Mouse (Mus musculus) olfactory bulb, adult 2 months (tissue): ENCODE data around the gene Lamc2. TPM values are rescaled to one million over a fixed set of nuclear protein-coding genes. Genes with fewer than 3 reads are reported as not detected.

Source experiments
- H3K27ac ChIP-seq: fragments of 200-500 bp; 2 replicates; pipeline ENCODE4 v1.5.1; 2012; ENCODE audit warnings: low read depth, low read length; ENCODE audit not compliant: insufficient read depth
- H3K4me1 ChIP-seq: fragments of 200-500 bp; 2 replicates; pipeline ENCODE4 v1.6.1; 2012; ENCODE audit warnings: low read length; ENCODE audit not compliant: control insufficient read depth, insufficient read depth
- H3K4me3 ChIP-seq: fragments of 200-500 bp; 2 replicates; pipeline ENCODE4 v1.5.1; 2012; ENCODE audit warnings: mild to moderate bottlenecking, low read depth, low read length, moderate library complexity; ENCODE audit not compliant: insufficient read depth
- CTCF ChIP-seq: fragments of 200-500 bp; IDR thresholded peaks from 2 replicates; pipeline ENCODE4 v1.5.1; 2012; ENCODE audit warnings: low read depth, mild to moderate bottlenecking, low read length, moderate library complexity; ENCODE audit not compliant: insufficient read depth
- POLR2A ChIP-seq: fragments of 200-500 bp; IDR thresholded peaks from 2 replicates; pipeline ENCODE4 v1.6.1; 2012; ENCODE audit warnings: mild to moderate bottlenecking, low read depth, low read length, moderate library complexity; ENCODE audit not compliant: insufficient read depth
- WGBS: fragments of 180-500 bp; shearing (Covaris S2); methylation state at CpG from one replicate; pipeline ENCODE4 v1.1.7; 2018; 5-methylcytosine and 5-hydroxymethylcytosine counted together
- polyA plus RNA-seq: library from polyadenylated mRNA; stranded (reverse); fragments of >200 nt; gene quantifications from 2 replicates; pipeline ENCODE4 v1.2.4, GENCODE M21; 2012; ENCODE audit warnings: low replicate concordance; ENCODE audit not compliant: missing spikeins, insufficient read depth, insufficient read length

Lamc2 gene
- polyA plus RNA-seq, 1 experiment, result not detected

DNA sequence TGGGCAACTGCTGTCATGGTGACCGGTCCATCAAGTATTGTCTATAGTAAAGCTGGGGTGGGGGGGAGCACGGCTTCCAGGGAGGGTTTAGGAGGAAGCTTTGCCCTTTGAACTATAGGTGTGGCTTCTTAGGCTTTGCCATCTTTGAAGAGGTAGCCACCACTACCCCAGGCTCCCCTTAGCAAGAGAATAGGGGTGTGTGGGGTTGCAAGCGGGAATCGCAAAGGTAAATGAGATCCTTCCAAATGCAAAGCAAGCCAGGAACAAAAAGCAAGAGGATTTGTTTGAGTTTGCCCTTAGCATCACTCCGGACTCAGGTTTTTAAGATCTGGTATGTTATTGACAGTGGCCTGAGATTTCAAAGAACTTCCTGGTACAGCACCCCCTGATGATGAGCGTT lies 90.9 kb downstream of the Lamc2 start:
- Histone ChIP-seq H3K27ac (no peak overlapping the region), H3K4me1 (no peaks in the 10 kb centered on the region), H3K4me3 (no peak overlapping the region)
- TF ChIP-seq CTCF (no peak), POLR2A (no peak)
- WGBS, result 91% methylated on average over 6 of the region's 6 CpGs

DNA sequence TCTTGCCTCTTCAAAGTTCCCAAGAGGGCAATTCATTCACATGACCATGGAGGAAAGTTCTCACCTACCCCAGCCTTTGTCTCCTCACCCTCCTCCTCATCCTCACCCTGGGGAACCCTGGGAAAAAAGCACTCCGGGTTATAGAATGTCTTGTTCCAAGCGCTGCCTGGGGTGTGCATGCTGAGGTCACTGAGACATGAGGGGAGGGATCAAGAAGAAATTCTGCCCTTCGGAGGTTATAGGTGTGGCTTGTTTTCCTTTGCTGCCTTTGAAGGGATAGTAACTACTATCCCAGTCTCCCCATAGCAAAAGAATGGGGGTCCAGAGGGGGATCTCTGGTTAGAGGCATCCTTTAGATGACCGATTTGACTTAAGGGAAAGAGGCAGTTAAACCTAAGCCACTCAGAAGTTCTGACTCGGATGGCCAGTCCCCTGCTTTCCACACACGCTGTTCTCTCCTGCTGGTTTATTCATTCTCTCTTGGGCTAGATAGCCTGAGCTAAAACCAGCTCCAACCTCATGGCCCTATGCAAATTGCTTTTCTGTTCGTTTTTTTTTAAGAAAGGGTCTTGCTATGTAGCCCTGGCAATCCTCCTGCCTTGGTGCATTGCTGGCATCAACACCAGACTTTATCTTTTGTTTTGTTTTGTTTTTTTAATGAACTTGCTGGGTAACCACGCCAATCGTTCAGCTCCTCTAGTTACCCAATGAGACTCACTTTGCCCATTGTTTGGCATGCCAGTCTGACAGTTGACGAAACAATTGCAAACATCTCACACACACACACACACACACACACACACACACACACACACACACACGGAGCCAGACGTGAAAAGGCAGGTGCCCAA lies 91.8 kb downstream of the Lamc2 start:
- TF ChIP-seq POLR2A (no peak), CTCF (no peak)
- H3K4me1 ChIP-seq, result no peaks in the 10 kb centered on the region
- no peak overlapping the region for H3K4me3 ChIP-seq
- 73% methylated on average over 12 of the region's 12 CpGs for WGBS
- H3K27ac ChIP-seq, result no peak overlapping the region

DNA sequence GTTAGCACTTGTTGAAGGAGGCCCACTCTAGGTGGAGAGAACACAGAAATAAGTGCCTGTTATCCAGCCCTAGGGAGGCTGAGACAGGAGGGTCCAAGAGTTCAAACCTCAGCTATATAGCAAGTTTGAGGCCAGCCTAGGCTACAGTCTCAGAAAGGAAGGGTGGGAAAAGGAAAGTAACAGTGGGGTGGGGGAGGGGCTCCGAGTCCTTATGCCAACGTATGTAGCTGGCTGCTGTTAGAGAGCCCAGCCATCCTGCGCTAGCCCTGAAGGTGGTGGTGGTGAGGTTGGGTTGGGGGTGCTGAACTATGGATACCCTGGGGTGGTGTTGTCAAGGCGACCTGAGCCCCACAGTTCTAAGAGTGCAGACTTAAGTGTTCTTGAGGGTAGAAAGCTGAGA lies 92.7 kb downstream of the Lamc2 start:
- TF ChIP-seq CTCF (no peak), POLR2A (no peak)
- no peak overlapping the region for H3K27ac ChIP-seq
- H3K4me1 ChIP-seq, result no peaks in the 10 kb centered on the region
- no peak overlapping the region for H3K4me3 ChIP-seq
- 90% methylated on average over 4 of the region's 4 CpGs for WGBS

DNA sequence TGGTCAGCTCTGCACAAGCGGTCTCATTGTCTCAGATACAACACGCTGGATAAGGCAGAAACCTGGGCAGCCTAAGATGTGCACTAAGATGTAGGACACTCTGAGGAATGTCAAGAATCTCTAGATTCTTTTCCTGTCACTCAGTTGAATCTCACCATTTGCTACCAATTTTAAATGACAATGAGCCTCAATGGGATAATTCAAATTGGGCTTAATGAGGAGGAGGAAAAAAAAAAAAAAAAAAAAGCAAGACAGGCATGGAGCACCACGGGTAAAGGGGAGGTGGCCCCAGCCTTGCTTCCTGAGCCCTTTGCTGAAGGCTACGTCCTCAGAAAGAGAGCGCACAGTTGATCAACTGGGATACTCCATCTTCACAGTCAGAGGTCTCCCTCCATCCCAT lies 93.1 kb downstream of the Lamc2 start:
- H3K4me3 ChIP-seq, result no peak overlapping the region
- no peaks in the 10 kb centered on the region for H3K4me1 ChIP-seq
- H3K27ac ChIP-seq, result no peak overlapping the region
- 92% methylated on average over 5 of the region's 5 CpGs for WGBS
- no peak for TF ChIP-seq CTCF
- TF ChIP-seq POLR2A, result no peak

DNA sequence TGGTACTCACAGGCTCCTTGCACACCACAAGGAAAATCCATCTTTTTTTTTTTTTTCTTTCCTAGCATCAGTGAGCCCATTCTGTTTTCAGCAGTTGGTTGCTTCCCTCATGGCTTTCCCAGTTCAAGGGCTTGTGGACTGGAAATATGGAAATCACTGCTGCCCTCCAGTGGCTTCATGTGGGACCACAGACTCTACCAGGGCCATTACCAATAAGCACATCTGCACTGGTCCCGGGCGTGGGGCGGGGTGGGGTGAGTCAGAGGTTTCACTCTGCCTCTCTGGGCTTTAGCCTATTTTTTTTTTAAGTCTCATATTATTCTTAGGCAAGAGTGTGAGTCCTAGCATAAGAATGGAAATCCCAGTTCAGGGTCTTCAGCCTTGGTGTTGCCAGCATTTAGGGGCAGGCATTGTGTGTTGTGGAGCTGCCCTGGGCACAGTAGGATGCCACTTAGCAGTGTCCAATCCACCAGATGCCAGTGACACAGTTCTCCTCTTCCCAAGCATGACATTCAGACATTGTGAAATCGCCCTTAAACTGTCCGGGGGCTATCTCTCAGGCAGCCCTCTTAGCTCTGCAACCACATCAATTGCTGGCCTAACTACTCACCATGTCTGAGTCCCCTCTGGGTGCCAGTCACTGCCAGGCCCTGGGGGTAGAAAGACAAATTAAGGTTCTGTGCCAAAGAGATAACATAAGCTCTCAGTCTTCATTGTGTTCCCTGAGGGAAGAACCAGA lies 93.8 kb downstream of the Lamc2 start:
- Histone ChIP-seq H3K4me3 (no peak overlapping the region), H3K27ac (no peak overlapping the region), H3K4me1 (no peaks in the 10 kb centered on the region)
- WGBS, result 65% methylated on average over 5 of the region's 5 CpGs
- TF ChIP-seq POLR2A (no peak), CTCF (no peak)

DNA sequence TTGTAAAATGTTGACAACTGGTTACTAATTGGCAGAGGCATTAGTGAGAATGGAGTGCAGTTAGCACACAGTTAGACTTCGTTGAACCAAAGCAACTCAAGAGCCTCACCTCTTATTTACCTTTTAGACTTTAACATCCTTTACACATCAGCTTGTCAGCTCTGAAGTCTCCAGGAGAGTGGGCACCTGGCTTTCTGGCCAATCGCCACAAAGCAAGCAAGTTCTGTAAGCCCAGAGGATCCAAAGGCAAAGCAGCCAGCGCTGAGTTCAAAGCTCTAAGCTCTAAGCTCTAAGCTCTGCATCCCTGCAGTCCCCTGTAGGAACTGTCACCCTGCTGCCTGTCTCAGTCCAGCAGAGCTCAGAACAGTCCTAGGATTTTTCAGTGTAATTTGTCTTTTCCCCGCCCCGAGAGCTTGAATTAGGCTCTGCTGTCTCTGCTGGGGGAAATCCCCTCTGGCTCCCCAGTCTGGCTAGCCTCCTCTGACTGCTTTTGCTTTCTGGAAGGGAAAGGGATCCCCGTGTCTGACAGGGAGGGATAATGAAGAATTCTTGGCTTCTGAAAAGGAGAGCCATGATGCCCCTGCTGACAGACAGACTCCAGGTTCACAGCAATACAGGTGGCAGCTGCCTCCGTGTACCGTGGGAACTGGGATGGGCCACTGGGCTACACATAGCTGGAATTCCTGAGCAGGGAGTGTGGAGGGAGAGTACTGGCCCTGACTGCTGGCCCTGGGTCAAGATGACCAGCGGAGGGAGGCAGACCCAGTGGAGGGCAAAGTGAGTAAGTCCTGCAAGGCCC lies 94.6 kb downstream of the Lamc2 start:
- TF ChIP-seq CTCF (no peak), POLR2A (no peak)
- Histone ChIP-seq H3K4me1 (no peaks in the 10 kb centered on the region), H3K4me3 (no peak overlapping the region), H3K27ac (no peak overlapping the region)
- WGBS, result 70% methylated on average over 9 of the region's 9 CpGs

DNA sequence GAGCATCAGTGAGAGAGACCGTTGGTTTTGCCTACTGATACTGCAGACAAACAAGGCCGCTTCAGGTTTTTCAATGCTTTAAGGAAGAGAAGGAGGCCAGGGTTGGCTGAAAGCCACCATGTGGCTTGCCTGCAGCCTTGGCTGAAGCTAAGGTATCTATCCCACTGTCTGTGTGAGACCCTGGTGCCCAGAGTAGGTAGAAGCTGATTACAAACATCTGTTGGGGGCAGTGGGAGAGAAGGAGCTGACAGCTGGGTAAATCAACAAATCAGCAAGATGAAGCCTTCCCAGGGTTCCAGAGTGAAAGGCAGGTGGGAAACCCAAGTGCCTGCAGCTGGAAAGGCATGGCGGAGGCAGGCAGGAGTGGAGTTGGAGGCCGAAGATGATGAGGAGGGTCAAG lies 95.4 kb downstream of the Lamc2 start:
- Histone ChIP-seq H3K27ac (no peak overlapping the region), H3K4me3 (no peak overlapping the region), H3K4me1 (no peaks in the 10 kb centered on the region)
- TF ChIP-seq CTCF (no peak), POLR2A (no peak)
- whole genome bisulfite sequencing, result 93% methylated on average over 4 of the region's 4 CpGs

DNA sequence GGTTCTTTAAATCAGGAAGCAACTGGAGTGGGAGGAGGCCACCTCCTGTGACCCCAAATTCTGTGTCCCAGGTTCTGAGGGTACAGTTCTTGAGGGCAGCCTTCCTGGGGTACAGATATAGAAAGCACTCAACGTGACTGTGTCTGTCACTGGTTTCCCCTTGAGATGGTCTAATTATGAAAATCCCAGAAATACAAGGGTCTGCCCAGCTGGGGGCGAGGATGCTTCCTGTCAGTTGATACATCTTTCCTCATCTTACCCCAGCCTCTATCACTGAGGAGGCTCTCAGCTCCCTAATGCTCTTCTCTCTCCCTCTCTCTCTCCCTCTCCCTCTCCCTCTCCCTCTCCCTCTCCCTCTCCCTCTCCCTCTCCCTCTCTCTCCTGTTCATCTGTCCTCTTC lies 96.2 kb downstream of the Lamc2 start:
- Histone ChIP-seq H3K4me1 (no peaks in the 10 kb centered on the region), H3K4me3 (no peak overlapping the region), H3K27ac (no peak overlapping the region)
- 97% methylated on average over 2 of the region's 2 CpGs for WGBS
- no peak for TF ChIP-seq CTCF
- TF ChIP-seq POLR2A, result no peak
